Mouse (Mus musculus): ENCODE results near the gene Gm21915. TPM values are rescaled to one million over a fixed set of nuclear protein-coding genes. Genes with fewer than 3 reads are reported as not detected.

Gm21915 gene
- polyA plus RNA-seq, 1 experiment from 2014 or later, result not detected

DNA sequence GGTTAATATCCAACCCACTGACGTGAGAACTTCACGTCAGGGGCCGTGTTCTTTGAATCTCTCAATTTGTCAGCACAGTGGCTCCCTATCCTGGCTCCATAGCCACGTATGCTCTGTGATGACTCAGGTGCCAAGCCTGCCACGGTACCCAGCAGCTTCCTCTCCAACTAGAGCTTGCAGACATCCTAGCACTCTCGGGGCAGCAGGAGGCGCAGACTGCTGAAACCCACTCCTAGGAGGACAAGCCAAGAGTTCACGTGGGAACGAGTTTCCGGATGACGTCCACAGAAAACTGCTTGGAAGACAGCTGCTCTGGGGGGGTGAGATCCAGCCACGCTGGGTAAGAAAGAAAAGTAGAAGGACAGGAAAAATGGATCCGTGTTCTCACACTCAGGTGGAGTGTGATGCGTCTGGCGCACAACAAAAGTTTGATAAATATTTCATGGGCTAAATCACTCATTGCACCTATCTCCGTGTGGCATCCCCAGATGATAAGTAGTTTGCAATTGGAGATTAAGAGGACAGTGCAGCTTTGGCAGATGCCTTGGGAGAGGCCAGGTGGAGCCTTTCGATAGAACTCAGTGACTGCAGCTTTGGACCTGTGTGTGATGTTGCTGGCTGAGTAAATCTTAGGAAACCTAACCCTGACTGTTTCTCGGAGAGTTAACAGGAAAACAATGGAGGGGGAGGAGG, 46.9 kb downstream of the Gm21915 start:
- peaks cover 9% of the 10 kb centered on the region for H3K4me1 ChIP-seq (replicated peaks)
- no peaks in the 10 kb centered on the region for H3K27me3 ChIP-seq (replicated peaks)
- no peak overlapping the region for H3K9ac ChIP-seq
- no peak overlapping the region for H3K4me3 ChIP-seq
- 59% methylated on average over 18 of the region's 18 CpGs for WGBS
- ATAC-seq (ENCODE audit: insufficient number of reproducible peaks, low FRiP score), result no peak
- no peaks in the 10 kb centered on the region for H3K9me3 ChIP-seq (replicated peaks)
- peak overlapping the region; percentile 40; the same call in 1 of the 2 replicates for H3K27ac ChIP-seq (ENCODE audit: poor library complexity, severe bottlenecking)
- no peak overlapping the region for H3K4me2 ChIP-seq
- no peaks in the 10 kb centered on the region for H3K36me3 ChIP-seq

DNA sequence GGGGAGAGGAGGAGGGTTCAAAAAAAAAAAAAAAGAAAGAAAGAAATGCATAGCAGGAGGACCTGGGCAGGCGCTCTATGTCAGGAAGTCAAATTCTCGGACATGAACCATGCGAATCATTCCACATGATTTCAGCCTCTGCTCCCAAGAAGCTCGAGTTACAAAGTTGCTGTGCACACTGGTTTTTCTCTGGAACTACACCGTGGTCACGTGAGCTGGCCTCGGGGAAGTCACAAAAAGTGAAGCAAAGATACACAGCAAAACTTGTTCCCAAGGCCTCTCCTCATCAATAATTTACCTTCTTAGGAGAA, 47.4 kb downstream of the Gm21915 start:
- ATAC-seq (ENCODE audit: insufficient number of reproducible peaks, low FRiP score), result no peak
- H3K4me1 ChIP-seq (replicated peaks), result peaks cover 13% of the 10 kb centered on the region
- H3K9me3 ChIP-seq (replicated peaks), result no peaks in the 10 kb centered on the region
- 39% methylated on average over 7 of the region's 7 CpGs for WGBS
- H3K4me3 ChIP-seq, result no peak overlapping the region
- H3K9ac ChIP-seq, result no peak overlapping the region
- H3K27me3 ChIP-seq (replicated peaks), result no peaks in the 10 kb centered on the region
- no peak overlapping the region for H3K4me2 ChIP-seq
- H3K36me3 ChIP-seq, result no peaks in the 10 kb centered on the region
- no peak overlapping the region for H3K27ac ChIP-seq (ENCODE audit: poor library complexity, severe bottlenecking)

Other genes starting within 250 kb of the Gm21915 start
- gene Gramd1b, start 139.2 kb upstream of the Gm21915 start, polyA plus RNA-seq (2016; fragmentation: Nextera tagmentation; extraction: Ambion mirVana), result 7.9 and 10.5 TPM in 2 replicates
- gene Clmp, start 15.3 kb downstream of the Gm21915 start, polyA plus RNA-seq (2016; fragmentation: Nextera tagmentation; extraction: Ambion mirVana), result 14.9 and 17.0 TPM in 2 replicates
- gene Hspa8, start 130.4 kb downstream of the Gm21915 start, polyA plus RNA-seq (2016; fragmentation: Nextera tagmentation; extraction: Ambion mirVana), result 2,193 and 2,206 TPM in 2 replicates
- not detected in 2 replicates for gene Bsx, start 203.5 kb downstream of the Gm21915 start, polyA plus RNA-seq (2016; fragmentation: Nextera tagmentation; extraction: Ambion mirVana)